Mouse (Mus musculus): ENCODE results near the gene Krr1. TPM values are rescaled to one million over a fixed set of nuclear protein-coding genes. Genes with fewer than 3 reads are reported as not detected.
"Not testable (repeated sequence)": the region's sequence is repeated elsewhere in the genome, so short reads cannot be mapped to it uniquely, and the experiment has no call there.

Krr1 gene
- polyA plus RNA-seq, 1 experiment from 2014 or later: 33.8 TPM

GRCm38 (mm10) chr10:111995803-111996548 is 23.5 kb downstream of the Krr1 start:
- Histone ChIP-seq H3K27me3 (no peaks in the 10 kb centered on the region), H3K9me3 (no peaks in the 10 kb centered on the region), H3K4me3 (no peak overlapping the region), H3K27ac (replicated peaks) (no peak overlapping the region), H3K4me1 (replicated peaks) (no peaks in the 10 kb centered on the region), H3K9ac (no peak overlapping the region), H3K4me2 (no peak overlapping the region), H3K36me3 (no peaks in the 10 kb centered on the region)
- WGBS: 94% methylated on average over 11 of the region's 11 CpGs
- ATAC-seq (ENCODE audit: low FRiP score, low read depth): no peak

GRCm38 (mm10) chr10:111996549-111996904 is 24.1 kb downstream of the Krr1 start:
- no peaks in the 10 kb centered on the region for H3K36me3 ChIP-seq
- H3K9ac ChIP-seq: no peak overlapping the region
- no peak overlapping the region for H3K27ac ChIP-seq (replicated peaks)
- H3K4me3 ChIP-seq: no peak overlapping the region
- ATAC-seq (ENCODE audit: low FRiP score, low read depth): no peak
- H3K4me2 ChIP-seq: no peak overlapping the region
- H3K4me1 ChIP-seq (replicated peaks): no peaks in the 10 kb centered on the region
- WGBS: 92% methylated on average over 7 of the region's 7 CpGs
- H3K27me3 ChIP-seq: no peaks in the 10 kb centered on the region
- H3K9me3 ChIP-seq: no peaks in the 10 kb centered on the region

- WGBS: 80% methylated on average over 8 of the region's 8 CpGs
- no peaks in the 10 kb centered on the region for H3K27me3 ChIP-seq
- no peaks in the 10 kb centered on the region for H3K9me3 ChIP-seq
- no peaks in the 10 kb centered on the region for H3K4me1 ChIP-seq (replicated peaks)
- no peak overlapping the region for H3K9ac ChIP-seq
- no peaks in the 10 kb centered on the region for H3K36me3 ChIP-seq
- no peak overlapping the region for H3K4me3 ChIP-seq
- no peak for ATAC-seq (ENCODE audit: low FRiP score, low read depth)
- no peak overlapping the region for H3K4me2 ChIP-seq
- no peak overlapping the region for H3K27ac ChIP-seq (replicated peaks)
Observed at GRCm38 (mm10) chr10:111996911-111997347, 24.5 kb downstream of the Krr1 start.

- Histone ChIP-seq H3K36me3 (no peaks in the 10 kb centered on the region), H3K27me3 (no peaks in the 10 kb centered on the region), H3K4me3 (no peak overlapping the region), H3K9ac (no peak overlapping the region), H3K27ac (replicated peaks) (no peak overlapping the region), H3K9me3 (no peaks in the 10 kb centered on the region), H3K4me2 (no peak overlapping the region), H3K4me1 (replicated peaks) (no peaks in the 10 kb centered on the region)
- no peak for ATAC-seq (ENCODE audit: low FRiP score, low read depth)
Observed at GRCm38 (mm10) chr10:111997671-111998070, 25.2 kb downstream of the Krr1 start.

- H3K9ac ChIP-seq: no peak overlapping the region
- WGBS: 65% methylated on average over 3 of the region's 3 CpGs
- H3K4me2 ChIP-seq: no peak overlapping the region
- no peak for ATAC-seq (ENCODE audit: low FRiP score, low read depth)
- H3K4me1 ChIP-seq (replicated peaks): no peaks in the 10 kb centered on the region
- H3K4me3 ChIP-seq: no peak overlapping the region
- H3K36me3 ChIP-seq: no peaks in the 10 kb centered on the region
- no peaks in the 10 kb centered on the region for H3K9me3 ChIP-seq
- H3K27ac ChIP-seq (replicated peaks): no peak overlapping the region
- H3K27me3 ChIP-seq: no peaks in the 10 kb centered on the region
Observed at GRCm38 (mm10) chr10:111999765-112000164, 27.3 kb downstream of the Krr1 start.

GRCm38 (mm10) chr10:112000568-112000967 is 28.1 kb downstream of the Krr1 start:
- WGBS: 92% methylated on average over 5 of the region's 5 CpGs
- H3K4me2 ChIP-seq: no peak overlapping the region
- no peak for ATAC-seq (ENCODE audit: low FRiP score, low read depth)
- H3K4me3 ChIP-seq: no peak overlapping the region
- no peaks in the 10 kb centered on the region for H3K9me3 ChIP-seq
- no peak overlapping the region for H3K9ac ChIP-seq
- no peaks in the 10 kb centered on the region for H3K36me3 ChIP-seq
- H3K27me3 ChIP-seq: no peaks in the 10 kb centered on the region
- no peak overlapping the region for H3K27ac ChIP-seq (replicated peaks)
- no peaks in the 10 kb centered on the region for H3K4me1 ChIP-seq (replicated peaks)

- Histone ChIP-seq H3K4me3 (no peak overlapping the region), H3K36me3 (no peaks in the 10 kb centered on the region), H3K27me3 (no peaks in the 10 kb centered on the region), H3K9me3 (no peaks in the 10 kb centered on the region), H3K9ac (no peak overlapping the region), H3K4me2 (no peak overlapping the region), H3K4me1 (replicated peaks) (no peaks in the 10 kb centered on the region), H3K27ac (replicated peaks) (no peak overlapping the region)
- no peak for ATAC-seq (ENCODE audit: low FRiP score, low read depth)
- 92% methylated on average over 2 of the region's 2 CpGs for WGBS
Observed at GRCm38 (mm10) chr10:112001350-112001749, 28.9 kb downstream of the Krr1 start.

GRCm38 (mm10) chr10:112001756-112002520 is 29.5 kb downstream of the Krr1 start:
- WGBS: 89% methylated on average over 9 of the region's 9 CpGs
- ATAC-seq (ENCODE audit: low FRiP score, low read depth): no peak
- H3K27me3 ChIP-seq: no peaks in the 10 kb centered on the region

GRCm38 (mm10) chr10:112002544-112003215 is 30.2 kb downstream of the Krr1 start, which contains the start of gene Glipr1:
TSS of gene Glipr1 (minus strand) at chr10:112002631.
- 78% methylated on average over 9 of the region's 9 CpGs for WGBS
- H3K27ac ChIP-seq (replicated peaks): no peak within 1 kb of the TSS

More at GRCm38 (mm10) chr10:112001756-112002520, 29.5 kb downstream of the Krr1 start:
- H3K4me3 ChIP-seq: no peak overlapping the region
- no peaks in the 10 kb centered on the region for H3K9me3 ChIP-seq
- H3K36me3 ChIP-seq: no peaks in the 10 kb centered on the region
- H3K4me1 ChIP-seq (replicated peaks): no peaks in the 10 kb centered on the region
- no peak overlapping the region for H3K4me2 ChIP-seq
- H3K27ac ChIP-seq (replicated peaks): no peak overlapping the region
- no peak overlapping the region for H3K9ac ChIP-seq

GRCm38 (mm10) chr10:112009511-112009910 is 37.0 kb downstream of the Krr1 start:
- ATAC-seq (ENCODE audit: low FRiP score, low read depth); H3K27ac ChIP-seq (replicated peaks); H3K4me3 ChIP-seq; H3K4me1 ChIP-seq (replicated peaks); H3K4me2 ChIP-seq; H3K9me3 ChIP-seq; H3K27me3 ChIP-seq; H3K9ac ChIP-seq; H3K36me3 ChIP-seq: not testable (repeated sequence)
- WGBS: 86% methylated on average over 1 of the region's 1 CpGs

More at GRCm38 (mm10) chr10:112002544-112003215, 30.2 kb downstream of the Krr1 start, which contains the start of gene Glipr1:
- no peaks in the 10 kb centered on the region for H3K4me1 ChIP-seq (replicated peaks)
- H3K36me3 ChIP-seq: no peaks in the 10 kb centered on the region
- H3K4me3 ChIP-seq: no peak within 1 kb of the TSS
- no peak for ATAC-seq (ENCODE audit: low FRiP score, low read depth)
- no peak within 1 kb of the TSS for H3K9ac ChIP-seq
- H3K27me3 ChIP-seq: no peaks in the 10 kb centered on the region
- H3K4me2 ChIP-seq: no peak within 1 kb of the TSS
- no peaks in the 10 kb centered on the region for H3K9me3 ChIP-seq

GRCm38 (mm10) chr10:112023585-112023984 is 51.1 kb downstream of the Krr1 start:
- Histone ChIP-seq H3K9ac (no peak overlapping the region), H3K27ac (replicated peaks) (no peak overlapping the region), H3K36me3 (no peaks in the 10 kb centered on the region), H3K4me2 (no peak overlapping the region), H3K4me3 (no peak overlapping the region), H3K27me3 (no peaks in the 10 kb centered on the region), H3K9me3 (no peaks in the 10 kb centered on the region), H3K4me1 (replicated peaks) (no peaks in the 10 kb centered on the region)
- 77% methylated on average over 2 of the region's 2 CpGs for WGBS
- no peak for ATAC-seq (ENCODE audit: low FRiP score, low read depth)

- not testable (repeated sequence) for H3K36me3 ChIP-seq; H3K4me2 ChIP-seq; H3K9ac ChIP-seq; H3K27ac ChIP-seq (replicated peaks); H3K4me3 ChIP-seq; H3K27me3 ChIP-seq; H3K9me3 ChIP-seq; H3K4me1 ChIP-seq (replicated peaks); ATAC-seq (ENCODE audit: low FRiP score, low read depth)
- 54% methylated on average over 3 of the region's 3 CpGs for WGBS
Observed at GRCm38 (mm10) chr10:112028689-112029088, 56.2 kb downstream of the Krr1 start.
